8 mouse cellular contexts compared by ENCODE assay signal in genomic region chr16:78376745-78377570, GRCm38 (mm10). TPM values are rescaled to one million over a fixed set of nuclear protein-coding genes. Genes with fewer than 3 reads are reported as not detected.
DNase-seq lines count a peak whose midpoint lies in the region; ATAC-seq and TF ChIP-seq lines count a peak whose summit lies in the region.

TSS of gene Btg3 (minus strand) at chr16:78377192.

- TF ChIP-seq POLR2A in ES-Bruce4 (IDR thresholded peaks at IDR 0.05; ENCODE audit: insufficient read depth, low read length), result peak; percentile 46

- TF ChIP-seq EP300 in ES-Bruce4 (IDR thresholded peaks at IDR 0.05; ENCODE audit: insufficient read depth, low read depth, low read length), result no peak
- TF ChIP-seq EP300 in liver, postnatal 0 days (IDR thresholded peaks at IDR 0.05; ENCODE audit: low read depth), result no peak

- peak; percentile 72 for ATAC-seq in cerebellum, adult (ENCODE audit: insufficient number of reproducible peaks, low FRiP score, low TSS enrichment)
- ATAC-seq in forebrain, embryonic 13.5 days, result peak; percentile 98
- ATAC-seq in liver, postnatal 0 days, result peak; percentile 95
- ATAC-seq in neural tube, embryonic 14.5 days (ENCODE audit: low read depth), result peak; percentile 96

- H3K36me3 ChIP-seq in ES-Bruce4 (ENCODE audit: control insufficient read depth, insufficient read depth, low read length, poor library complexity, severe bottlenecking), result peaks cover 12% of the 10 kb centered on the region
- 0 out of 2 replicates have a peak, but pooled peaks cover 10% of the 10 kb centered on the region for H3K36me3 ChIP-seq in forebrain, embryonic 13.5 days (ENCODE audit: poor library complexity, severe bottlenecking)
- peaks cover 6% of the 10 kb centered on the region; the same call in 1 of the 2 replicates for H3K36me3 ChIP-seq in liver, postnatal 0 days (replicated peaks; ENCODE audit: insufficient read depth, low read length)
- no peaks in the 10 kb centered on the region for H3K36me3 ChIP-seq in neural tube, embryonic 14.5 days (ENCODE audit: control insufficient read depth, insufficient read depth, low read length)

- H3K4me3 ChIP-seq in ES-Bruce4 (ENCODE audit: low read depth, low read length), result peak within 1 kb of the TSS; percentile 87
- peak within 1 kb of the TSS; percentile 87 for H3K4me3 ChIP-seq in forebrain, embryonic 13.5 days
- H3K4me3 ChIP-seq in liver, postnatal 0 days (ENCODE audit: low read depth, low read length), result peak within 1 kb of the TSS; percentile 95
- H3K4me3 ChIP-seq in neural tube, embryonic 14.5 days (ENCODE audit: low read depth, low read length), result peak within 1 kb of the TSS; percentile 74

- no peak within 1 kb of the TSS for H3K27ac ChIP-seq in ES-Bruce4 (ENCODE audit: insufficient read depth, low read length)
- peak within 1 kb of the TSS; percentile 35 for H3K27ac ChIP-seq in forebrain, embryonic 13.5 days
- H3K27ac ChIP-seq in liver, postnatal 0 days (ENCODE audit: low read depth), result peak within 1 kb of the TSS; percentile 58
- H3K27ac ChIP-seq in neural tube, embryonic 14.5 days (ENCODE audit: low read depth, low read length), result no peak within 1 kb of the TSS; the same call in 1 of the 2 replicates

- H3K27me3 ChIP-seq in ES-Bruce4 (ENCODE audit: control insufficient read depth, insufficient read depth, low read length, poor library complexity, severe bottlenecking), result no peaks in the 10 kb centered on the region
- H3K27me3 ChIP-seq in forebrain, embryonic 13.5 days, result no peaks in the 10 kb centered on the region
- no peaks in the 10 kb centered on the region for H3K27me3 ChIP-seq in liver, postnatal 0 days (ENCODE audit: insufficient read depth, low read length)
- H3K27me3 ChIP-seq in neural tube, embryonic 14.5 days (ENCODE audit: control insufficient read depth, insufficient read depth, low read length), result no peaks in the 10 kb centered on the region

- H3K4me1 ChIP-seq in ES-Bruce4 (ENCODE audit: control insufficient read depth, insufficient read depth, low read length), result no peaks in the 10 kb centered on the region
- peaks cover 14% of the 10 kb centered on the region for H3K4me1 ChIP-seq in forebrain, embryonic 13.5 days
- peaks cover 9% of the 10 kb centered on the region for H3K4me1 ChIP-seq in liver, postnatal 0 days (ENCODE audit: insufficient read depth)
- H3K4me1 ChIP-seq in neural tube, embryonic 14.5 days (ENCODE audit: control insufficient read depth, insufficient read depth, low read length), result no peaks in the 10 kb centered on the region

- DNase-seq in heart, postnatal 10 days, result peak; percentile 89 to 91
- peak; percentile 53 for DNase-seq in large intestine, adult 2 months (ENCODE audit: low read depth, low spot score)
- peak; percentile 93 for DNase-seq in liver, postnatal 0 days
- DNase-seq in testis, postnatal 10 days (ENCODE audit: low spot score), result peak; percentile 95

- TF ChIP-seq CTCF in ES-Bruce4 (IDR thresholded peaks at IDR 0.05; ENCODE audit: low read depth, low read length), result no peak
- TF ChIP-seq CTCF in liver, postnatal 0 days (IDR thresholded peaks at IDR 0.05; ENCODE audit: low read depth), result no peak

- peak within 1 kb of the TSS; percentile 98 for H3K9ac ChIP-seq in ES-Bruce4 (ENCODE audit: low read depth, poor library complexity, severe bottlenecking)
- H3K9ac ChIP-seq in forebrain, embryonic 13.5 days, result peak within 1 kb of the TSS; percentile 89
- peak within 1 kb of the TSS; percentile 94 for H3K9ac ChIP-seq in liver, postnatal 0 days (replicated peaks)
- H3K9ac ChIP-seq in neural tube, embryonic 14.5 days (replicated peaks; ENCODE audit: low read depth, low read length), result peak within 1 kb of the TSS; percentile 79

- intact Hi-C loops in heart, postnatal 10 days (cut with DNase I), result loop anchor here (5.0 to 10.0 kb wide), 2 partner anchors 50 to 198 kb away; partner anchors contain the start of gene D16Ertd472e

- WGBS in forebrain, embryonic 13.5 days, result 4% methylated on average over 32 of the region's 57 CpGs
- 6% methylated on average over 55 of the region's 57 CpGs for WGBS in large intestine, adult 2 months
- 5% methylated on average over 35 of the region's 57 CpGs for WGBS in liver, postnatal 0 days (ENCODE audit: insufficient replicate concordance)
- 3% methylated on average over 36 of the region's 57 CpGs for WGBS in neural tube, embryonic 14.5 days

- H3K4me2 ChIP-seq in forebrain, embryonic 13.5 days, result peak within 1 kb of the TSS; percentile 69
- peak within 1 kb of the TSS; percentile 82 for H3K4me2 ChIP-seq in liver, postnatal 0 days (ENCODE audit: low read depth, low read length)
- peak within 1 kb of the TSS; percentile 55 for H3K4me2 ChIP-seq in neural tube, embryonic 14.5 days (ENCODE audit: low read depth, low read length)

- no peaks in the 10 kb centered on the region for H3K9me3 ChIP-seq in ES-Bruce4 (replicated peaks; ENCODE audit: control insufficient read depth, insufficient read depth, low read length, poor library complexity, severe bottlenecking)
- no peaks in the 10 kb centered on the region for H3K9me3 ChIP-seq in forebrain, embryonic 13.5 days (replicated peaks)
- no peaks in the 10 kb centered on the region for H3K9me3 ChIP-seq in liver, postnatal 0 days (ENCODE audit: low read length)
- H3K9me3 ChIP-seq in neural tube, embryonic 14.5 days (ENCODE audit: control insufficient read depth, low read length), result no peaks in the 10 kb centered on the region

RNA-seq across cellular contexts. Expression of gene Btg3, which starts in this region (rescaled TPM):
- 53.3 and 55.7 TPM in 2 replicates for polyA plus RNA-seq in ES-Bruce4 (2011; ENCODE audit: insufficient read depth, insufficient read length, low read depth, missing spikeins)
- 31.6 and 35.8 TPM in 2 replicates for polyA plus RNA-seq in forebrain, embryonic 13.5 days (2015; fragmentation: Nextera tagmentation; extraction: Ambion mirVana)
- total RNA-seq in heart, postnatal 10 days (2021), result 10 to 100 TPM; 16.1 to 18.9 TPM
- polyA plus RNA-seq in large intestine, adult 2 months (2012; rRNA removed), result 1.5 and 2.3 TPM in 2 replicates
- polyA plus RNA-seq in liver, postnatal 0 days (2015; fragmentation: Nextera tagmentation; extraction: Ambion mirVana), result 20.5 and 21.7 TPM in 2 replicates
- polyA plus RNA-seq in neural tube, embryonic 14.5 days (2014; fragmentation: Nextera tagmentation; extraction: Ambion mirVana), result 18.4 and 22.4 TPM in 2 replicates

Comparison
In these comparisons a context has a peak if more than half of its experiments do, and no peak if none do; other contexts are left out.
1. H3K27ac ChIP-seq: peak in forebrain, embryonic 13.5 days (single experiment) and liver, postnatal 0 days (single experiment); none in ES-Bruce4 (single experiment) and neural tube, embryonic 14.5 days (single experiment).
2. Peak in every context shown above with its lines, with median percentiles within 50 percentile points of each other: H3K4me3 ChIP-seq, H3K9ac ChIP-seq, ATAC-seq, H3K4me2 ChIP-seq and DNase-seq.